ENCODE assay signal across 8 mouse cellular contexts in genomic region chr11:97188643-97188955, GRCm38 (mm10). TPM values are rescaled to one million over a fixed set of nuclear protein-coding genes. Genes with fewer than 3 reads are reported as not detected.
DNase-seq lines count a peak whose midpoint lies in the region; ATAC-seq and TF ChIP-seq lines count a peak whose summit lies in the region.

No protein-coding gene starts in this region.

- H3K4me1 ChIP-seq in cerebellum, adult 2 months (ENCODE audit: control insufficient read depth, insufficient read depth, low read length), result no peaks in the 10 kb centered on the region
- peaks cover 8% of the 10 kb centered on the region for H3K4me1 ChIP-seq in neural tube, embryonic 11.5 days (ENCODE audit: control insufficient read depth, insufficient read depth, low read length)
- peaks cover 32% of the 10 kb centered on the region for H3K4me1 ChIP-seq in limb, embryonic 15.5 days
- H3K4me1 ChIP-seq in stomach, embryonic 16.5 days (ENCODE audit: control insufficient read depth, insufficient read depth, low read length), result peaks cover 18% of the 10 kb centered on the region

- no peaks in the 10 kb centered on the region for H3K27me3 ChIP-seq in cerebellum, adult 2 months (ENCODE audit: control insufficient read depth, insufficient read depth, low read length)
- no peaks in the 10 kb centered on the region for H3K27me3 ChIP-seq in neural tube, embryonic 11.5 days (ENCODE audit: control insufficient read depth, insufficient read depth, low read length)
- H3K27me3 ChIP-seq in limb, embryonic 15.5 days, result no peaks in the 10 kb centered on the region
- no peaks in the 10 kb centered on the region for H3K27me3 ChIP-seq in stomach, embryonic 16.5 days (ENCODE audit: control insufficient read depth, insufficient read depth, low read length)

- H3K9me3 ChIP-seq in neural tube, embryonic 11.5 days (ENCODE audit: control insufficient read depth, low read length), result no peaks in the 10 kb centered on the region
- no peaks in the 10 kb centered on the region for H3K9me3 ChIP-seq in limb, embryonic 15.5 days
- H3K9me3 ChIP-seq in stomach, embryonic 16.5 days (replicated peaks; ENCODE audit: control insufficient read depth, low read length), result no peaks in the 10 kb centered on the region

- ATAC-seq in cerebellum, adult (ENCODE audit: insufficient number of reproducible peaks, low FRiP score, low TSS enrichment), result no peak
- ATAC-seq in neural tube, embryonic 11.5 days (ENCODE audit: insufficient read depth, low FRiP score, low TSS enrichment), result no peak
- ATAC-seq in limb, embryonic 15.5 days (ENCODE audit: insufficient number of reproducible peaks, low FRiP score, low TSS enrichment, low read depth), result no peak
- ATAC-seq in stomach, embryonic 16.5 days (ENCODE audit: insufficient read depth, low FRiP score), result no peak

- peak overlapping the region; percentile 55 for H3K27ac ChIP-seq in cerebellum, adult 2 months (ENCODE audit: insufficient read depth, low read length)
- peak overlapping the region; percentile 90 for H3K27ac ChIP-seq in neural tube, embryonic 11.5 days (ENCODE audit: low read depth, low read length)
- H3K27ac ChIP-seq in limb, embryonic 15.5 days, result peak overlapping the region; percentile 96
- peak overlapping the region; percentile 96 for H3K27ac ChIP-seq in stomach, embryonic 16.5 days (ENCODE audit: low read length)

- TF ChIP-seq POLR2A in cerebellum, adult 2 months (IDR thresholded peaks at IDR 0.05; ENCODE audit: borderline replicate concordance, insufficient read depth, low read length), result no peak

- H3K9ac ChIP-seq in neural tube, embryonic 11.5 days (ENCODE audit: low read length), result peak overlapping the region; percentile 63
- peak overlapping the region; percentile 55 for H3K9ac ChIP-seq in limb, embryonic 15.5 days
- peak overlapping the region; percentile 81 for H3K9ac ChIP-seq in stomach, embryonic 16.5 days (ENCODE audit: low read length)

- H3K4me3 ChIP-seq in cerebellum, adult 2 months (replicated peaks; ENCODE audit: insufficient read depth, low read depth, low read length), result peak overlapping the region; percentile 74
- peak overlapping the region; percentile 85 for H3K4me3 ChIP-seq in neural tube, embryonic 11.5 days (ENCODE audit: low read depth, low read length)
- peak overlapping the region; percentile 72 for H3K4me3 ChIP-seq in limb, embryonic 15.5 days
- peak overlapping the region; percentile 73 for H3K4me3 ChIP-seq in stomach, embryonic 16.5 days (replicated peaks; ENCODE audit: low read length)

- peak overlapping the region; percentile 58 for H3K4me2 ChIP-seq in neural tube, embryonic 11.5 days (ENCODE audit: low read depth)
- peak overlapping the region; percentile 86 for H3K4me2 ChIP-seq in limb, embryonic 15.5 days
- H3K4me2 ChIP-seq in stomach, embryonic 16.5 days (ENCODE audit: low read depth, low read length), result peak overlapping the region; percentile 91

- no peak for DNase-seq in cerebellum, adult 2 months
- no peak for DNase-seq in neural tube, embryonic 11.5 days (ENCODE audit: low spot score)
- no peak for DNase-seq in neural tube, embryonic 10.5 days (ENCODE audit: extremely low spot score, low spot score)
- DNase-seq in layer of hippocampus, adult 18-20 months (ENCODE audit: low spot score in 2 of 2), result no peak
- DNase-seq in adrenal gland, postnatal 14 days, result no peak

- H3K36me3 ChIP-seq in neural tube, embryonic 11.5 days (ENCODE audit: control insufficient read depth, insufficient read depth, low read length), result peaks cover 9% of the 10 kb centered on the region
- H3K36me3 ChIP-seq in limb, embryonic 15.5 days, result peaks cover 25% of the 10 kb centered on the region
- H3K36me3 ChIP-seq in stomach, embryonic 16.5 days (ENCODE audit: control insufficient read depth, insufficient read depth, low read length), result peaks cover 8% of the 10 kb centered on the region; the same call in 1 of the 2 replicates

- 1% methylated on average over 15 of the region's 15 CpGs for WGBS in cerebellum, adult 2 months
- 1% methylated on average over 15 of the region's 15 CpGs for WGBS in neural tube, embryonic 11.5 days
- under 1% methylated on average over 15 of the region's 15 CpGs for WGBS in limb, embryonic 15.5 days
- 0% methylated on average over 15 of the region's 15 CpGs for WGBS in stomach, embryonic 16.5 days

- TF ChIP-seq CTCF in cerebellum, adult 2 months (IDR thresholded peaks at IDR 0.05; ENCODE audit: borderline replicate concordance, insufficient read depth, low read depth, low read length), result no peak

RNA-seq across cellular contexts. Expression of gene Kpnb1, which starts 0.9 kb away (rescaled TPM):
- polyA plus RNA-seq in cerebellum, adult 2 months (2012; rRNA removed), result 82.0 and 83.9 TPM in 2 replicates
- polyA plus RNA-seq in neural tube, embryonic 11.5 days (2014; fragmentation: Nextera tagmentation; extraction: Ambion mirVana), result 85.3 and 86.7 TPM in 2 replicates
- 42.7 and 44.3 TPM in 2 replicates for polyA plus RNA-seq in limb, embryonic 15.5 days (2015; fragmentation: Nextera tagmentation; extraction: Ambion mirVana)
- polyA plus RNA-seq in stomach, embryonic 16.5 days (2015; fragmentation: Nextera tagmentation; extraction: Ambion mirVana), result 32.9 and 36.4 TPM in 2 replicates
- 100 to 1,000 TPM; 125 to 130 TPM for total RNA-seq in layer of hippocampus, adult 18-20 months (2021)
- 123 and 138 TPM in 2 replicates for total RNA-seq in adrenal gland, postnatal 14 days (2021)

RNA-seq across cellular contexts. Expression of gene Tbkbp1, which starts 37.3 kb away (rescaled TPM):
- 94.3 and 97.7 TPM in 2 replicates for polyA plus RNA-seq in cerebellum, adult 2 months (2012; rRNA removed)
- 5.8 and 5.9 TPM in 2 replicates for polyA plus RNA-seq in neural tube, embryonic 11.5 days (2014; fragmentation: Nextera tagmentation; extraction: Ambion mirVana)
- 6.8 and 7.8 TPM in 2 replicates for polyA plus RNA-seq in limb, embryonic 15.5 days (2015; fragmentation: Nextera tagmentation; extraction: Ambion mirVana)
- polyA plus RNA-seq in stomach, embryonic 16.5 days (2015; fragmentation: Nextera tagmentation; extraction: Ambion mirVana), result 2.0 and 2.5 TPM in 2 replicates
- 100 to 1,000 TPM in 1 of 2 experiments, 10 to 100 TPM in 1; 98.1 to 100 TPM for total RNA-seq in layer of hippocampus, adult 18-20 months (2021)
- 17.6 and 22.9 TPM in 2 replicates for total RNA-seq in adrenal gland, postnatal 14 days (2021)

Comparison
In these comparisons a context has a peak if more than half of its experiments do, and no peak if none do; other contexts are left out.
1. RNA of gene Tbkbp1, which starts 37.3 kb away (polyA plus RNA-seq): 94.3 to 97.7 TPM in cerebellum, adult 2 months; 6.8 to 7.8 TPM in limb, embryonic 15.5 days, 5.8 to 5.9 TPM in neural tube, embryonic 11.5 days and 2.0 to 2.5 TPM in stomach, embryonic 16.5 days; every median in the first group is over 10 times any median in the second.
2. Peak in every context shown above with its lines, with median percentiles within 50 percentile points of each other: H3K27ac ChIP-seq, H3K4me3 ChIP-seq, H3K4me2 ChIP-seq and H3K9ac ChIP-seq.